Comparison of ENCODE assay signal across 9 mouse cellular contexts in the genomic region with DNA sequence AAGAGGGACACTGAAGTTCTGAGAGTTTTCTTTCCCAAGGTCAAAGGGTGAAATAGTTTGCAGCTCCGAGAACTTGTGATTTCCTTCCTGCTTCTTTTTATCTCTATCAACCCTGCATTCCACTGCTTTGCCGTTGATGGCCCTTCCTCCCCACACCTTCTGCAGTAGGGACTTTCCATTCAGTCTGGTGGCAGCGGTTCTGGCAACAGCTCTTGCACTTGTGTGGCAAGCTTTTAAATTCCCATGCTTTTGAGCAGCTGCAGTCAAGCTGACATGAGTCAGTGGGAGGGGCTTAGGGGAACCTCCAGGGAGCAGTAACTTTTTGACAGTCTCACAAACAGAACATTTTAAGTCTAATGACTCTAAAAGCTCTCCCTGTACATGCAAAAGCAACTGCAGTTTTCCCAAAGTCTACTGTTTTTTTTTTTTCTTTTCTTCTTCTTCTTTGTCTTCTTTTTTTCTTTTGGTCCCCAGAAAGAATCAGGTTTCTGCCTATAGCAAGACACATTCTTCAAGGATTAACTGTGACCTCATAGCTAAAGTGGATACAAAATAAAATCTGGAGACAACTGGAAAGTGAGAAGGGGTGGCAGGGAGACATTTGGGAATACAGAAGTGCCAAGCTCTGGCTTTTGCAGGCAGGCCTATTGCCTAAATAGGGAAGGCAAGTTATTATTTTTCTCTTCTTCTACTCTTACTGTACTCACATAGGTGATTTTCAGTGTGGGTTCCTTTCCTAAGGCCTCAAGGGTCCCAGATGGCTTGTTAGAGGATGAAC.
DNase-seq lines count a peak whose midpoint lies in the region; ATAC-seq and TF ChIP-seq lines count a peak whose summit lies in the region.
"Had no signal": no experiment of that assay in that cellular context is flagged by ENCODE, and none has a peak within 500 bp of the region (broad histone marks: within the 10 kb centered on the region; RNA-seq: fewer than 3 reads in every experiment).

No protein-coding gene starts in this region.

- no peak overlapping the region for H3K4me2 ChIP-seq in intestine, embryonic 14.5 days (ENCODE audit: low read length)
- H3K4me2 ChIP-seq in intestine, postnatal 0 days (replicated peaks; ENCODE audit: low read depth) = no peak overlapping the region
- H3K4me2 ChIP-seq in embryonic facial prominence, embryonic 12.5 days (replicated peaks) = no peak overlapping the region
- H3K4me2 ChIP-seq in liver, postnatal 0 days (ENCODE audit: low read depth, low read length) = 0 out of 2 replicates have a peak overlapping the region, but pooled peaks have one; percentile 2
- no peak overlapping the region for H3K4me2 ChIP-seq in forebrain, embryonic 14.5 days (ENCODE audit: low read length)
- H3K4me2 ChIP-seq: liver, embryonic 13.5 days had no signal

- TF ChIP-seq CTCF in intestine, postnatal 0 days (IDR thresholded peaks at IDR 0.05; ENCODE audit: low read depth) = no peak
- TF ChIP-seq CTCF in liver, postnatal 0 days (IDR thresholded peaks at IDR 0.05; ENCODE audit: low read depth) = no peak
- no peak for TF ChIP-seq CTCF in layer of hippocampus, adult 2 months (conservative IDR thresholded peaks at IDR 0.05)

- no peaks in the 10 kb centered on the region for H3K27me3 ChIP-seq in intestine, embryonic 14.5 days (replicated peaks; ENCODE audit: control insufficient read depth, insufficient read depth, low read length)
- no peaks in the 10 kb centered on the region for H3K27me3 ChIP-seq in intestine, postnatal 0 days (replicated peaks; ENCODE audit: control insufficient read depth, insufficient read depth, low read length)
- H3K27me3 ChIP-seq in embryonic facial prominence, embryonic 12.5 days = no peaks in the 10 kb centered on the region
- no peaks in the 10 kb centered on the region for H3K27me3 ChIP-seq in liver, postnatal 0 days (ENCODE audit: insufficient read depth, low read length)
- no peaks in the 10 kb centered on the region for H3K27me3 ChIP-seq in forebrain, embryonic 14.5 days (replicated peaks; ENCODE audit: control insufficient read depth, insufficient read depth, low read length)
- H3K27me3 ChIP-seq: liver, embryonic 13.5 days had no signal

- H3K9ac ChIP-seq in intestine, embryonic 14.5 days (ENCODE audit: low read length) = no peak overlapping the region
- H3K9ac ChIP-seq in intestine, postnatal 0 days (ENCODE audit: low read depth, low read length) = no peak overlapping the region
- H3K9ac ChIP-seq in embryonic facial prominence, embryonic 12.5 days = no peak overlapping the region
- no peak overlapping the region for H3K9ac ChIP-seq in liver, postnatal 0 days (replicated peaks)
- no peak overlapping the region for H3K9ac ChIP-seq in forebrain, embryonic 14.5 days (ENCODE audit: low read length)
- H3K9ac ChIP-seq: liver, embryonic 13.5 days had no signal

- peak; percentile 61 for DNase-seq in intestine, embryonic 14.5 days (ENCODE audit: low spot score)
- DNase-seq in heart, postnatal 25 days (ENCODE audit: low spot score) = peak; percentile 43
- no peak for DNase-seq in liver, postnatal 0 days
- no peak for DNase-seq in spleen, postnatal 14 days (ENCODE audit: low spot score in 2 of 2)
- DNase-seq in layer of hippocampus, adult 2 months (ENCODE audit: low spot score in 2 of 2) = no peak
- DNase-seq in forebrain, embryonic 14.5 days (ENCODE audit: low spot score) = no peak
- DNase-seq: liver, embryonic 13.5 days had no signal

- no peak for ATAC-seq in intestine, embryonic 14.5 days (replicated peaks; ENCODE audit: low FRiP score, low TSS enrichment, low read depth)
- no peak for ATAC-seq in intestine, postnatal 0 days
- ATAC-seq in embryonic facial prominence, embryonic 12.5 days (ENCODE audit: insufficient number of reproducible peaks, insufficient read depth, low FRiP score, low TSS enrichment) = 0 out of 2 replicates have a peak, but pooled peaks have one; percentile 64
- ATAC-seq in liver, postnatal 0 days = no peak
- no peak for ATAC-seq in forebrain, embryonic 14.5 days

- no peak overlapping the region for H3K4me3 ChIP-seq in intestine, embryonic 14.5 days (ENCODE audit: low read depth, low read length)
- H3K4me3 ChIP-seq in intestine, postnatal 0 days (ENCODE audit: low read depth, low read length) = no peak overlapping the region
- no peak overlapping the region for H3K4me3 ChIP-seq in embryonic facial prominence, embryonic 12.5 days
- H3K4me3 ChIP-seq in liver, postnatal 0 days (ENCODE audit: low read depth, low read length) = no peak overlapping the region
- no peak overlapping the region for H3K4me3 ChIP-seq in layer of hippocampus, adult 2 months
- no peak overlapping the region for H3K4me3 ChIP-seq in forebrain, embryonic 14.5 days (ENCODE audit: low read depth, low read length)
- H3K4me3 ChIP-seq: liver, embryonic 13.5 days had no signal

- no peak overlapping the region; the same call in 1 of the 2 replicates for H3K27ac ChIP-seq in intestine, embryonic 14.5 days (ENCODE audit: low read depth)
- H3K27ac ChIP-seq in intestine, postnatal 0 days (ENCODE audit: low read depth, low read length) = no peak overlapping the region
- H3K27ac ChIP-seq in embryonic facial prominence, embryonic 12.5 days = peak overlapping the region; percentile 48
- H3K27ac ChIP-seq in liver, postnatal 0 days (ENCODE audit: low read depth) = no peak overlapping the region
- H3K27ac ChIP-seq in layer of hippocampus, adult 2 months = no peak overlapping the region
- no peak overlapping the region for H3K27ac ChIP-seq in forebrain, embryonic 14.5 days (ENCODE audit: low read depth, low read length)
- H3K27ac ChIP-seq: liver, embryonic 13.5 days had no signal

- no peaks in the 10 kb centered on the region for H3K9me3 ChIP-seq in intestine, embryonic 14.5 days (ENCODE audit: control insufficient read depth, low read length)
- no peaks in the 10 kb centered on the region for H3K9me3 ChIP-seq in intestine, postnatal 0 days (ENCODE audit: control insufficient read depth)
- no peaks in the 10 kb centered on the region for H3K9me3 ChIP-seq in embryonic facial prominence, embryonic 12.5 days
- H3K9me3 ChIP-seq in liver, postnatal 0 days (ENCODE audit: low read length) = no peaks in the 10 kb centered on the region
- no peaks in the 10 kb centered on the region for H3K9me3 ChIP-seq in forebrain, embryonic 14.5 days (replicated peaks; ENCODE audit: control insufficient read depth, low read length)
- H3K9me3 ChIP-seq: liver, embryonic 13.5 days had no signal

- intact Hi-C loops in heart, postnatal 25 days (cut with DNase I) = no loop called here

- peaks cover 19% of the 10 kb centered on the region; the same call in 1 of the 2 replicates for H3K4me1 ChIP-seq in intestine, embryonic 14.5 days (replicated peaks; ENCODE audit: control insufficient read depth, insufficient read depth, low read length)
- H3K4me1 ChIP-seq in intestine, postnatal 0 days (replicated peaks; ENCODE audit: control insufficient read depth, insufficient read depth, low read length) = no peaks in the 10 kb centered on the region
- peaks cover 3% of the 10 kb centered on the region; the same call in 1 of the 2 replicates for H3K4me1 ChIP-seq in embryonic facial prominence, embryonic 12.5 days
- no peaks in the 10 kb centered on the region for H3K4me1 ChIP-seq in liver, postnatal 0 days (ENCODE audit: insufficient read depth)
- no peaks in the 10 kb centered on the region for H3K4me1 ChIP-seq in forebrain, embryonic 14.5 days (ENCODE audit: control insufficient read depth, insufficient read depth, low read length)

- 5% methylated on average over 3 of the region's 3 CpGs for WGBS in intestine, embryonic 14.5 days
- 2% methylated on average over 3 of the region's 3 CpGs for WGBS in intestine, postnatal 0 days
- 6% methylated on average over 3 of the region's 3 CpGs for WGBS in embryonic facial prominence, embryonic 12.5 days
- WGBS in liver, postnatal 0 days (ENCODE audit: insufficient replicate concordance) = 16% methylated on average over 3 of the region's 3 CpGs
- 17% methylated on average over 3 of the region's 3 CpGs for WGBS in forebrain, embryonic 14.5 days

- H3K36me3 ChIP-seq in intestine, embryonic 14.5 days (ENCODE audit: control insufficient read depth, insufficient read depth, low read length) = no peaks in the 10 kb centered on the region
- no peaks in the 10 kb centered on the region for H3K36me3 ChIP-seq in intestine, postnatal 0 days (ENCODE audit: control insufficient read depth, insufficient read depth)
- H3K36me3 ChIP-seq in embryonic facial prominence, embryonic 12.5 days = no peaks in the 10 kb centered on the region
- H3K36me3 ChIP-seq in liver, postnatal 0 days (replicated peaks; ENCODE audit: insufficient read depth, low read length) = no peaks in the 10 kb centered on the region
- H3K36me3 ChIP-seq in forebrain, embryonic 14.5 days (ENCODE audit: control insufficient read depth, insufficient read depth, low read length) = no peaks in the 10 kb centered on the region
- H3K36me3 ChIP-seq: liver, embryonic 13.5 days had no signal

- no peak for TF ChIP-seq EP300 in liver, postnatal 0 days (IDR thresholded peaks at IDR 0.05; ENCODE audit: low read depth)

Comparison
In these comparisons a context has a peak if more than half of its experiments do, and no peak if none do; other contexts are left out.
1. DNase-seq: peak in intestine, embryonic 14.5 days (single experiment) and heart, postnatal 25 days (single experiment); none in liver, postnatal 0 days (single experiment), spleen, postnatal 14 days (0 of 2), layer of hippocampus, adult 2 months (0 of 2) and forebrain, embryonic 14.5 days (single experiment).